Comparison of ENCODE assay signal across 17 mouse cellular contexts in genomic region chr7:28902180-28902579, GRCm38 (mm10). TPM values are rescaled to one million over a fixed set of nuclear protein-coding genes. Genes with fewer than 3 reads are reported as not detected.
DNase-seq lines count a peak whose midpoint lies in the region; ATAC-seq lines count a peak whose summit lies in the region.
"Had no signal": no experiment of that assay in that cellular context is flagged by ENCODE, and none has a peak within 500 bp of the region (broad histone marks: within the 10 kb centered on the region; RNA-seq: fewer than 3 reads in every experiment).

No protein-coding gene starts in this region.

- H3K4me3 ChIP-seq in heart, embryonic 12.5 days: no peak overlapping the region
- no peak overlapping the region for H3K4me3 ChIP-seq in limb, embryonic 12.5 days (replicated peaks)
- H3K4me3 ChIP-seq in limb, embryonic 10.5 days: no peak overlapping the region
- H3K4me3 ChIP-seq: embryonic facial prominence, embryonic 12.5 days; forebrain, embryonic 13.5 days had no signal

- H3K27me3 ChIP-seq in heart, embryonic 12.5 days (replicated peaks): no peaks in the 10 kb centered on the region
- no peaks in the 10 kb centered on the region for H3K27me3 ChIP-seq in limb, embryonic 12.5 days
- no peaks in the 10 kb centered on the region for H3K27me3 ChIP-seq in limb, embryonic 10.5 days (ENCODE audit: low read depth, poor library complexity, severe bottlenecking)
- H3K27me3 ChIP-seq: CH12.LX; embryonic facial prominence, embryonic 12.5 days; forebrain, embryonic 13.5 days had no signal

- ATAC-seq in heart, embryonic 12.5 days (ENCODE audit: insufficient number of reproducible peaks, low FRiP score): no peak
- no peak for ATAC-seq in limb, embryonic 12.5 days (ENCODE audit: insufficient number of reproducible peaks, insufficient read depth, low FRiP score, low TSS enrichment, low read depth)
- ATAC-seq: activated CD4-positive, CD25-positive, alpha-beta regulatory T cell, adult 4 months; forebrain, embryonic 13.5 days had no signal

- no peak overlapping the region for H3K4me2 ChIP-seq in heart, embryonic 12.5 days
- no peak overlapping the region for H3K4me2 ChIP-seq in limb, embryonic 12.5 days
- H3K4me2 ChIP-seq: embryonic facial prominence, embryonic 12.5 days; forebrain, embryonic 13.5 days; hindbrain, embryonic 14.5 days; midbrain, embryonic 11.5 days had no signal

- intact Hi-C loops in heart, postnatal 36 days (cut with DNase I): no loop called here

- peak overlapping the region; percentile 93 for H3K27ac ChIP-seq in heart, embryonic 12.5 days (ENCODE audit: poor library complexity, severe bottlenecking)
- peak overlapping the region; percentile 82 for H3K27ac ChIP-seq in limb, embryonic 12.5 days
- H3K27ac ChIP-seq in limb, embryonic 10.5 days: no peak overlapping the region
- H3K27ac ChIP-seq: hindbrain, embryonic 14.5 days; liver, embryonic 14.5 days had no signal

- WGBS in heart, embryonic 12.5 days: 85% methylated on average over 6 of the region's 6 CpGs
- WGBS in limb, embryonic 12.5 days: 89% methylated on average over 6 of the region's 6 CpGs
- WGBS in limb, embryonic 10.5 days: 87% methylated on average over 6 of the region's 6 CpGs

- no peaks in the 10 kb centered on the region for H3K9me3 ChIP-seq in heart, embryonic 12.5 days (replicated peaks)
- no peaks in the 10 kb centered on the region for H3K9me3 ChIP-seq in limb, embryonic 12.5 days
- no peaks in the 10 kb centered on the region for H3K9me3 ChIP-seq in limb, embryonic 10.5 days (replicated peaks)
- H3K9me3 ChIP-seq: embryonic facial prominence, embryonic 12.5 days; forebrain, embryonic 13.5 days had no signal

- H3K9ac ChIP-seq in heart, embryonic 12.5 days: peak overlapping the region; percentile 65; the same call in 1 of the 2 replicates
- no peak overlapping the region for H3K9ac ChIP-seq in limb, embryonic 12.5 days (replicated peaks)
- H3K9ac ChIP-seq: embryonic facial prominence, embryonic 12.5 days; forebrain, embryonic 13.5 days; hindbrain, embryonic 14.5 days; liver, embryonic 14.5 days had no signal

- peaks cover 45% of the 10 kb centered on the region for H3K4me1 ChIP-seq in heart, embryonic 12.5 days (replicated peaks)
- H3K4me1 ChIP-seq in limb, embryonic 12.5 days (replicated peaks): peaks cover 13% of the 10 kb centered on the region
- H3K4me1 ChIP-seq in limb, embryonic 10.5 days: no peaks in the 10 kb centered on the region
- H3K4me1 ChIP-seq: embryonic facial prominence, embryonic 12.5 days; forebrain, embryonic 13.5 days had no signal

- H3K36me3 ChIP-seq in heart, embryonic 12.5 days: peaks cover 100% of the 10 kb centered on the region
- peaks cover 100% of the 10 kb centered on the region for H3K36me3 ChIP-seq in limb, embryonic 12.5 days
- H3K36me3 ChIP-seq in limb, embryonic 10.5 days: peaks cover 100% of the 10 kb centered on the region

- peak; percentile 70 to 87 for DNase-seq in adrenal gland, adult (ENCODE audit: inconsistent age in 2 of 2, low spot score in 1 of 2)
- DNase-seq in adrenal gland, postnatal 4 days (ENCODE audit: low spot score in 2 of 2): no peak
- DNase-seq in heart, postnatal 36 days: no peak
- DNase-seq in limb, embryonic 10.5 days (ENCODE audit: low spot score): no peak
- DNase-seq in left cerebral cortex, adult 18-20 months (ENCODE audit: low spot score in 2 of 2): no peak
- no peak for DNase-seq in kidney, postnatal 25 days
- DNase-seq: kidney, adult 8-10 months; lung, postnatal 10 days had no signal

RNA-seq across cellular contexts. Expression of gene Capn12, which starts 21.0 kb away (rescaled TPM):
- total RNA-seq in adrenal gland, postnatal 4 days (2021): under 1 TPM; 0.11 to 0.17 TPM
- polyA plus RNA-seq in heart, embryonic 12.5 days (2016; fragmentation: Nextera tagmentation; extraction: Ambion mirVana): 0.17 and 0.27 TPM in 2 replicates
- total RNA-seq in heart, postnatal 36 days (2021): under 1 TPM; 0.19 to 0.27 TPM
- 0.26 and 0.29 TPM in 2 replicates for polyA plus RNA-seq in limb, embryonic 12.5 days (2016; fragmentation: Nextera tagmentation; extraction: Ambion mirVana)
- polyA plus RNA-seq in limb, embryonic 10.5 days (2016; fragmentation: Nextera tagmentation; extraction: Ambion mirVana): 0.44 and 0.48 TPM in 2 replicates
- total RNA-seq in left cerebral cortex, adult 18-20 months (2021): under 1 TPM; 0.61 to 0.95 TPM

RNA-seq across cellular contexts. Expression of gene Lgals7, which starts 38.5 kb away (rescaled TPM):
- 1 to 10 TPM; 3.9 TPM for total RNA-seq in adrenal gland, postnatal 4 days (2021)
- polyA plus RNA-seq in heart, embryonic 12.5 days (2016; fragmentation: Nextera tagmentation; extraction: Ambion mirVana): 1.1 and 1.3 TPM in 2 replicates
- 1 to 10 TPM in 1 of 2 experiments, under 1 TPM in 1; 0.73 to 1.4 TPM for total RNA-seq in heart, postnatal 36 days (2021)
- 3.4 and 4.8 TPM in 2 replicates for polyA plus RNA-seq in limb, embryonic 12.5 days (2016; fragmentation: Nextera tagmentation; extraction: Ambion mirVana)
- 0.41 and 0.73 TPM in 2 replicates for polyA plus RNA-seq in limb, embryonic 10.5 days (2016; fragmentation: Nextera tagmentation; extraction: Ambion mirVana)
- under 1 TPM in 1 of 2 experiments, not detected in 1; 0.74 TPM for total RNA-seq in left cerebral cortex, adult 18-20 months (2021)
- total RNA-seq: CH12.LX had no signal

RNA-seq across cellular contexts. Expression of gene Actn4, which starts 60.0 kb away (rescaled TPM):
- total RNA-seq in adrenal gland, postnatal 4 days (2021): 100 to 1,000 TPM; 220 to 242 TPM
- polyA plus RNA-seq in heart, embryonic 12.5 days (2016; fragmentation: Nextera tagmentation; extraction: Ambion mirVana): 317 and 318 TPM in 2 replicates
- 10 to 100 TPM; 69.4 to 81.8 TPM for total RNA-seq in heart, postnatal 36 days (2021)
- polyA plus RNA-seq in limb, embryonic 12.5 days (2016; fragmentation: Nextera tagmentation; extraction: Ambion mirVana): 269 and 283 TPM in 2 replicates
- polyA plus RNA-seq in limb, embryonic 10.5 days (2016; fragmentation: Nextera tagmentation; extraction: Ambion mirVana): 253 and 285 TPM in 2 replicates
- total RNA-seq in left cerebral cortex, adult 18-20 months (2021): 100 to 1,000 TPM; 192 TPM

Comparison
In these comparisons a context has a peak if more than half of its experiments do, and no peak if none do; other contexts are left out.
1. DNase-seq: peak in adrenal gland, adult (2 of 2); none in adrenal gland, postnatal 4 days (0 of 2), heart, postnatal 36 days (0 of 2), limb, embryonic 10.5 days (single experiment), left cerebral cortex, adult 18-20 months (0 of 2) and kidney, postnatal 25 days (0 of 2).